Mouse (Mus musculus): ENCODE data around the gene Phc2.

DNA sequence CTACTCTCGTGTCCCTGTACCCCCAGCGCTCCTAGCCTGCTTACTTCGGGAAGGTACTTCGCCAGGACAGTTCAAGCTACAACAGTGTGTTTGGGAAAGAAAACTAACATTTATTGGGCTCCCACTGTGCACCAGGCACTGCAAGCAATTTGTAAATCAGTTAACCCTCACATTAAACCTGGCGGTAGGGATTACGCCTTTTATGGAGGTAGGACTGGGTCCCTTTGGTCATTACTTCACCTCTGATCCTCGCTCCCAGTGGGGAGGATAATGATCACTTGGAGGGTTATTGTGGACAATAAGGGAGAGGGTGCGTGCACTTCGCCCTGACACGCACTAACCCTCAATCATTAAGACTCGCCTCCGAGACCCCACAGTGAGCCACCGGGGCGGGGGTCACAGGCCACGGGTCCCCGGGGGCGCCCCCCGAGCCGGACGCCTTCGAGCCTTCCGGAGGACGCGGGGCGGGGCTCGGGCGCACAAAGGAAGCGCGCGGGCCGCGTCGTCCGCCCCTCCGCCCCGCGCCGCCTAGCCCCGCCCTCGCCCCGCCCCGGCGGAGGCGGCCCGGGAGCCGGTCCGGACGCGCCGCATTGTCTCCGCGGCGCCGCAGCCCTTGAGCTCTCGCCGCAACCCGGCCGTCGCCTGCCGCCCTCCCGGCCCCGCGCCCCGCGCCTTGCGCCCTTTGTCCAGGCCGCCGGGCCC lies 72.7 kb downstream of the Phc2 start:
- TF ChIP-seq EP300 (IDR thresholded peaks at IDR 0.05; ENCODE audit: low read depth in 1 of 2, low read length in 2 of 2) (no peak), NRF1 (IDR thresholded peaks at IDR 0.05; ENCODE audit: insufficient read depth, low read depth, low read length, poor library complexity, severe bottlenecking) (no peak), POLR2A (IDR thresholded peaks at IDR 0.05; ENCODE audit: control insufficient read depth in 1 of 2, insufficient read depth in 1 of 2, low read depth in 1 of 2, low read length in 2 of 2, poor library complexity in 1 of 2) (peak; percentile 40 to 80; a peak in 3 of 4 replicates), UBTF (IDR thresholded peaks at IDR 0.05; ENCODE audit: borderline replicate concordance, insufficient read depth, low read depth, low read length) (no peak), POLR2AphosphoS2 (IDR thresholded peaks at IDR 0.05; ENCODE audit: low read length) (0 out of 2 replicates have a peak, but pooled peaks have one; percentile 31), HCFC1 (IDR thresholded peaks at IDR 0.05; ENCODE audit: low read depth, low read length) (0 out of 2 replicates have a peak, but pooled peaks have one; percentile 36), TAL1 (IDR thresholded peaks at IDR 0.05; ENCODE audit: low read length) (no peak)

Data from MEL (cell line).